Mouse (Mus musculus) 3134 (cell line): ENCODE results near the gene Sgsm3.

ENCODE experiments used
- DNase-seq: peaks from one replicate; pipeline ENCODE4 v3.0.0-alpha.2; 2011; ENCODE audit warnings: low spot score; ENCODE audit not compliant: insufficient read length; ENCODE audit errors: extremely low read depth

Gene Sgsm3

DNA sequence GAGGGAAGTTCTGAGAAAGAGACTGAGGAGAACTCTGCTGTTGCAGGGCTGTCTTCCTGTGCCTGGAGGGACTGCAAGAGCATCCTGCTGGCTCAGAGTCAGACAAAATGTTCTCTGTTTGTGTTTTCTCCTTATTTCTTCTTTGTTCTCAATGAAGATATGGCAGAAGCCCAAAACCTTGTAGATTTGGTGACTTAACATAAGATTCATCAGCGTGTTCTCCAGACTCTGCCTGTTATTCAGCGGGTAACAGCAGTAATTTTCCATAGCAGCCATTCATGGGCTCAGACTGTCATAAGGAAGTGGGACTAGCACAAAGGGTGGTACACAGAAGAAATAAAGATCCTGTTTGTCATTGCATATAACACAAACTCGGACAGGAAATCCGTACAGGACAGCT lies 2.0 kb downstream of the Sgsm3 start:
- DNase-seq: no peak

DNA sequence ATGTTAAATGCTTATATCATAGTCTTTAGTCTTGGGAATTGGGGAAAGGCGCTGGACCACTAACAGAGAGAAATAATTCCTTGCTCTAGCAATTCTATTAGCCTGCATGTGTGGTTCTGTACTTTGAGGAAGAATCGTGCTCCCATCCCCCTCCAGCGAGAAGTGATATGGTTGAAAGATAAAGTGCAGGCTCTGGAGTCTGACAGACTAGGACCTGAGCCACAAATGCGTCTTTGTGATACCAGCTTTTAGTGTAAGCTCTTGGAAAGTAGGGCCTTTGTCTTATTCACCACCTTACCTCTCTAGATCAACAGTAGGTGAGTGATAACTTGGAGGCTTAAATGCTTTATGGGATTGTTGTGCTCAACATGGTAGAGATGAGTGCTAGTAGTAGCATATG lies 3.6 kb downstream of the Sgsm3 start:
- DNase-seq: no peak

DNA sequence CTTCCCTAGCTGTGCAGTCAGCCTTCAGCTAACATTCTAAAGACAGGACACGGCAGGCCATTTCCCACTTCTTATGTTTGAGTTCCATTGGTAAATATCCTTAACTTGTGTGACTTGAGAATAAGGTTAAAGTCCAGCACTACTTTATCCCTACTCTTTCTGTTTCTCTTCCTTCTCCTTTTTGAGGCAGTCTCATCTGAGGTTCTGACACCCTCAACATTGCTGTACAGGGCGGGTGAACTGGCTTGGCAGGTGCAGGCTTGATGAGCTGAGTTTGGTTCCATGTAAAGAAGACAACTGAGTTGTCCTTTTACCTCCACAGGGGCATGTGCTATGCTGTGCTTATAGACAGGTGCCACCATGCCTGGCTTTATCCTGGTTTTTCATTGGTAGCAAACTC lies 5.7 kb downstream of the Sgsm3 start:
- DNase-seq: no peak

DNA sequence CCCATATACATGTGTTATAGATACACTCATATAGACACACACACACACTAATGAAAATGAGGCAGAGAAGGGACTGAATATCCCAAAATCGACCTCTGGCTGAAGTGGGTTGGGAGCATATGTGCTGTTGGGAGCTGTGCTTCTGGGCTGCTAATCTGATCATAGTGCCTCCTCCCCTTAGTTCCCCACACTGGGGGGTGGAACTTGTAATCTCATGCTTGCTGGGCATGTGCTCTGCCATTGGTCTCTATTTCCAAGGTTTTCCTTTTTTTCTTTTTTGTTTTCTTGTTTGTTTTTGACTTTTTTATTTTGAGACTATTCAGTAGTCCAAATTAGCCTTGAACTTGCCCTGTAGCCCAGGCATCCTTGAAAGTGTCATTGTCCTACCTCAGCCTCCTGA lies 10.8 kb downstream of the Sgsm3 start:
- no peak for DNase-seq

DNA sequence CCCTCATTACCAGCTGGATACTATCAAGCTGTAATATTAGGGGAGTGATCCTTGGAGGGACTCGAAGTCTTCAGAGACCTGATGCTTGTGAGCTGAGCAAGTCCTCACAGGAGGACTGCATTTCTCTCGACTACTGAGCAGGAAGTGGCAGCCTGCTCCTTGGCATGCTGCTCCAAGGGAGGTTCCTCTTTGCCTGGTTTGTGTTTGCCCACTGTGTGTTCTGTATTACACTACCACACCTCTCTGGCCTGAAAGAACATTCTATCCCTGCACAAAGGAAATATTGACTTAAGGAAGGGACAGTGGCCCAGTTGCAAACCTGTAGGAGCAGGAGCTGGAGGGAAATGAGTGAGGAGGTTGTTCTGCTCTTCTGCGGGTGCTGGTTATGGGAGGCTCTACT lies 12.1 kb downstream of the Sgsm3 start:
- no peak for DNase-seq

DNA sequence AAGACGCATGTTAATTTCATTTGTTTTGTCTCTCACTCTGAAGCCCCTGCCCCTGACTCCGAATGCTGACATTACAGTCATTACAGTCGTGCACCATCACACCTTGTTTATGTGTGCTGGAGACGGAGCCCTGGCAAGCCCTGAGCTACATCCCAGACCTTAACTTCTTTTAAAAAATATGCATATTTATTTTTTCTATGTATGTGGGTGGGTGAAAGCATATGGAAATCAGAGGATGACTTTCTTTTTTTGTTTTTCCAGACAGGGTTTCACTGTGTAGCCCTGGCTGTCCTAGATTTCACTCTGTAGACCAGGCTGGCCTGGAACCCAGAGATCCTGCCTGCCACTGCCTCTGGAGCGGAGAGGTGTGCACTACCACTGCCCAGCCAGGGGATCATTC lies 17.4 kb downstream of the Sgsm3 start:
- no peak for DNase-seq

DNA sequence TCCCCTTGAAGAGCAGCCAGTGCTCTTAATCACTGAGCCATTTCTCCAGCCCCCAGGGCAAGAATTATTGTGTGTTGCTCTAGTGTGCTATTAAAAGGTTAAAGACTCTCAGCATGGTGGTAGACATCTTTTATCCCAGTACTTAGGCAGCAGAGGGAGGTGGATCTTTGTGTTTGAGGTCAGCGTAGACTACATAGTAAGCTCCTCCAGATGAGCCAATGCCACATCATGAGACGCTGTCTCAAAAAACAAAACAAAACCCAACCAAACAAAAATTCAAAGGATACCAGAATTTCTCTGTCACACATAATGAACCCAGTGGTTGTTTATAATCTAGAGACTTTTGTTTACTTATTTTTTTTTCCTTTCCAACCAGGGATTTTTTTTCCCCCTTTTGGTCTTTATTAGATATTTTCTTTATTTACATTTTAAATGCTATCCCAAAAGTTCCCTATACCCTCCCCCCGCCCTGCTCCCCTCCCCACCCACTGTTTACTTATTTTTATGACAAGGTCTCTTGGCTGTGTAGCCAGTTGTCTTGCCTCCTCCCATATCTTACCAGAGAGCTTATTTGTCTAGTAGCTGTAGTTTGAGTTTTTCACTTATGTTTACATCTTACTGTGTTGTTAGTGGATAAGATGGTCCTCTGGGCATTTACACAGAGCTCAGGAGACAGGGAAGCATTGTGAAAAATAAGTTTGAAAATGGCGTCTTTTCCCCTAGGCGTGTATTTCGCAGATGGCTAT lies 18.7 kb downstream of the Sgsm3 start:
- no peak for DNase-seq

DNA sequence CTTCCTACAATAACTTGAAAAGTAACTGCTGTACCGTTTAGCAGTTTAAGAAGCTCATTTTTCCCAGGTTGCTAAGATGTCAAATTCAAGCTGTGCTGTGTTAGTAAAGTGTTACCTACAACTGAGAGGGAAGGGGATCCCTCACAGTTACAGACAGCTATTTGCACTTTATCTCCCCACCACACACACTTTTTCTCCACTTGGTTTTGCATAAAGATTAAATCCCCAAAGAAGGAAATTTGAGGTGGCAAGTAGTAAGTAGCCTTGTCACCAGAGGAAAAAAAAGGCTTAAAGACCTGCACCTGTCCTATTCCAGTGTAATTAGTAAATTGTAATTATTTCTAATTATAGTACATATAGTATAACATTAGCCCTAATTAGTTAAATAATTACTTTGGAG lies 19.5 kb downstream of the Sgsm3 start:
- no peak for DNase-seq

DNA sequence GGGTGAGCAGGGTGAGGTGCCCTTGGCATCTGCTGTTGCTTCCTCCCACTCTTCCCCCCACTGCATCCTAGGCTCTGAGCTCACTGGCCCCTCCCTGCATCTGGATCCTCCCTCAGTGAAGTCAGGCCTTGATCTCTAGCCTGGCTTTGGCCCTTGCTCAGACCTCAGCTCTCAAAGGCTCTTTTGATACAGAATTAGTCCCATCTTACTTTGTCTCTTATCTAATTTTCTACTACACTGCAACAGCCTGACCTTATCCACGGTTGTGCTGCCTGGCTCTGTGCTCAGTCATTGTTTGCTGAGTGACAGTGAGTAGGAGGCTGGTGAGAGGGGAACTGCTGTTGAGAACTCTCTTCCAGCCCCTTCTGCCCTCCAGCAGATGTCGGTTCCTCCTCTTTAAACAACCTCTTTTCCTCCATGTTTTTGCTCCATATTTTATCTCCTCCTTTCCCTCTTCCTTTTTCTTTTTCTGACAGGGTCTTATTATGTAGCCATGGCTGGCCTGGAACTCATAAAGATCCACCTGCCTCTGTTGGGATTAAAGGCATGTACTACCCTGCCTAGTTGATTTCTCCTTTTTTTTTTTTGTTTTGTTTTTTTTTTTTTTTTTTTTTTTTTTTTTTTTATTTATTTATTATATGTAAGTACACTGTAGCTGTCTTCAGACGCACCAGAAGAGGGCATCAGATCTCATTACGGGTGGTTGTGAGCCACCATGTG lies 23.0 kb downstream of the Sgsm3 start:
- no peak for DNase-seq

DNA sequence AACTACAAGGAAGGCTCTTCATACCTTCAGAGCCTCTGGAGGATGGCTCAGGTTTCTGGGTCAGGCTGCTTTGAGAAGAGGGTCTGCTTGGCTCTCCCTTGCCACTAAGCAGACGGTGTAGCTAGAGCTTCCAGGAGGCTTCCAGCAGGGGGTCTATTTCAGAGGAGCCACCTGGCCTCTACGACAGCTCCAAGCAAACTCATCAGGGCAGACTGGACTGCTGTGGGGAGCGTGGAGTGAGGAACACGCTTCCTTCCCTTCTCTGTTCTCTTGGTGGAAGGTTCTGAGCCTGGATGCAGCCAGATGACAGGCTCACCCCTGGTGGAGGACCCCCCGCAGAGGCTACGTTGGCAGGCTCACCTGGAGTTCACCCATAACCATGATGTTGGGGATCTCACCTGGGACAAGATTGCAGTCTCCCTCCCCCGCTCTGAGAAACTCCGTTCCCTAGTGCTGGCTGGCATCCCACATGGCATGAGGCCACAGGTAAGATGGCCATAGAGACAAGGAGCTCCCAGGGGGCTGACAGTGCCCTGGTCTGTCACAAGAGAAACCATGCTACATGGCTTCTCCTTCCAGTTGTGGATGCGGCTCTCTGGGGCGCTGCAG lies 28.7 kb downstream of the Sgsm3 start:
- DNase-seq: no peak

DNA sequence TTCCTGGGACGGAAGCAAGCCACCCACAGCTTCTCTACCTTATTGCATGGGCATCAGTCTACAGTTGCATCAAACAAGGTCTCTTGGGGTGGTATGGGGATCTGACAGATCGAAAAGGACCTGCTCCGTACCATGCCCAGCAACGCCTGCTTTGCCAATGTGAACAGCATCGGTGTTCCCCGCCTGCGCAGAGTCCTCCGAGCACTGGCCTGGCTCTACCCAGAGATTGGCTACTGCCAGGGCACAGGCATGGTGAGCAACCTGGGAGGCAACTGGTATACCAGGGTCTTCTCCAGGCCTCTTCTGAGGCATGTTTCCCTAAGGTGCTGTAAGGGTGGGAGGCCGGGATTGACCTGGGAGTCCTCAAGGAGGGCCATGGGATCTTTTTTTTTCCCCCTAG lies 29.8 kb downstream of the Sgsm3 start:
- no peak for DNase-seq

DNA sequence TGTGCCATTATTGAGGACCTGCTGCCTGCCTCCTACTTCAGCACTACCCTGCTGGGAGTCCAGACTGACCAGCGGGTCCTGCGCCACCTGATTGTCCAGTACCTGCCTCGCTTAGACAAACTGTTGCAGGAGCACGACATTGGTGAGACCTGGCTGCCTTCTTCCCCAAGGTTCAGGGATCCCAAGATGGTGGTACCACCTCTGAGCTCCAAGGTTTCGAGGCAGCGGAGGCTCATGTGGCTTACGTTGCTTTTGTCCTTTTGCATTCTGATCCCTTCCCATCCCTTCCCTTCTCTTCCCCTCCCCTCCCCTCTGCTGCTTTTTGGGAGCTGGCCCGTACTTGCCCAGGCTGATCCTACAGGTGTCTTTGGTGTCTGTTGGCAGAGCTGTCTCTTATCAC lies 30.3 kb downstream of the Sgsm3 start:
- no peak for DNase-seq

DNA sequence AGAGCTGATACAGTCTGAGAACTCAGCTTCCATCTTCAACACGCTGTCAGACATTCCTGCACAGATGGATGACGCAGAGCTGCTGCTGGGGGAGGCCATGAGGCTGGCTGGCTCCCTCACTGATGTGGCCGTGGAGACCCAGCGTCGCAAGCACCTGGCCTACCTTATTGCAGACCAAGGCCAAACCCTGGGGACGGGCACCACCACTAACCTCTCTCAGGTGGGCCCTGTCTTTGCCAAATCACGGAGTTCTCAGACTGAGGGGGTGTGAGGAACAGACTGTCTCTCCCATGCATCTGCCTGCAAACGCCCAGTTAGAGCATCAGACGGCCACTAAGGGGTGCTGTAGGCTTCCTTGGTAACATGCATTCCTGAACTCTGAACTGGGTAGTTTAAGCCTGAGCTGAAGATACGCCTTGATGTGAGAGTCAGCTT lies 31.1 kb downstream of the Sgsm3 start:
- DNase-seq: no peak

DNA sequence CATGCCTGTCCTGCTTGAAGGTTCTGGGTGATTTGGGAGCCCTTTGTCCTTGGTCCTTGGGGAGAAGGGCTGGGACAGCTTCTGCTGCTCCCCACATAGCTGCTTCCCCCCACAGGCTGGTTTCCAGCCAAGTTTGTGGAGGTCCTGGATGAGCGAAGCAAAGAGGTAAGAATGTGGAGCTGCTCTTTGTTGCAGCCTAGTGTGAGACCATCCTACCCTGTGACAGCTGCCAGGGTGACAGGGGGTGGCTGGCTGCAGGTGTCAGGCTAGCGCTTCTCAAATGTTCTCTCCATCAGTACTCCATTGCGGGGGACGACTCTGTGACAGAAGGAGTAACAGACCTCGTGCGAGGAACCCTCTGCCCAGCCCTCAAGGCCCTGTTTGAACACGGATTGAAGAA lies 32.5 kb downstream of the Sgsm3 start:
- no peak for DNase-seq

DNA sequence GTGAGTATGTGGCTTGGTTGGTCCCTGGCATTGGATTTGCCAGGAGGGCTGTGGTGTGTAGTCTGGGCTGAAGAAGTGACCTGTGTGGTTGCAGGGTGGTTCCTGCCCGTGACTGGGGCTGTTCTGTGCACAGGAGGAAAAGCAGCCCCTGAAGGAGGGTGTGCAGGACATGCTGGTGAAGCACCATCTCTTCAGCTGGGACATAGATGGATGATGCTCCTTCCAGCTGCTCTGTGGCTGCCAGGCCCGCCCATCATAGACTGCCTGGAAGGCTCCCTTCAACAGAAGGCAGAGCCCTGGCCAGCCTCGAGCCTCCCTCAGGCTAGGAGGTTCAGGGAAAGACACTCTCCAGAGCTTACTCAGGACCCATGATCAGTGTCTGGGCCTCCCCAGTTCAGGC lies 34.0 kb downstream of the Sgsm3 start:
- DNase-seq: no peak

DNA sequence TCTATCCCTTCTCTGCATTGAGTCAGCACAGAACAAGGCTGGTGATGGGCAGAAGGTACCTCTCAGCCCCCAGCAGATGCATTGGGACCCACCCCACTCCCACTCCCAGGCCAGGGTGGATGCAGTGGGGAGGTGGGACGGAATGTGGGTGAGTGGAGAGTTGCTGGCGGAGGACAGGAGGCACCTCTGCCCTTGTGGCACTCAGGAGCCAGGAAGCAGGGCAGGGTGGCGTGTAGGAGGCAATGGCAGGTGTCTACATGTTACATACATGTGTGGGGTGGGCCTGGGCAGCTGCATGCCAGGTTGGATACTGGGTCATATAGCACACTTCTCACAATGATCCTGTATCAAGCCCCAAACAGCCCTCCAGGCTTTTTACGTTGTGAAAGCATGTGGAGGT lies 34.8 kb downstream of the Sgsm3 start:
- DNase-seq: no peak

DNA sequence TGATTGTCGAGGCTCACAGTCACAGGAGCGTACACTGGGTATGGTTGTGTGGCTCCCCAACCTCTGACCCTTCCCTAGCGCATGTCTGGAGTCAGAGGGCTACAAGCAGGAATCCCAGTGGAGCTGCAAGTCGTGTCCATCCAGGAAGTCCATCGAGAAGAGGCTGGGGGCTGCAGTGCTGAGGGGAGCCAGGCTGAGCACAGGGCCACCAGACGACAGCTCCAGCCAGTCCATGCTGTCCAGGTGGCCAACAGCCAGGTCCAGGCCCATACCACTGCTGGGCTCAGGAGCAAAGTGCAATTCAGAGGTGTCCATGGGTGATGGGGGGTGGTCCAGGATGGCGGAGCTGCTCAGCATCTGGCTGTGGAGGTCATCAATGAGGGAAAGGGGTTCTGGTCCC lies 35.6 kb downstream of the Sgsm3 start:
- DNase-seq: no peak

DNA sequence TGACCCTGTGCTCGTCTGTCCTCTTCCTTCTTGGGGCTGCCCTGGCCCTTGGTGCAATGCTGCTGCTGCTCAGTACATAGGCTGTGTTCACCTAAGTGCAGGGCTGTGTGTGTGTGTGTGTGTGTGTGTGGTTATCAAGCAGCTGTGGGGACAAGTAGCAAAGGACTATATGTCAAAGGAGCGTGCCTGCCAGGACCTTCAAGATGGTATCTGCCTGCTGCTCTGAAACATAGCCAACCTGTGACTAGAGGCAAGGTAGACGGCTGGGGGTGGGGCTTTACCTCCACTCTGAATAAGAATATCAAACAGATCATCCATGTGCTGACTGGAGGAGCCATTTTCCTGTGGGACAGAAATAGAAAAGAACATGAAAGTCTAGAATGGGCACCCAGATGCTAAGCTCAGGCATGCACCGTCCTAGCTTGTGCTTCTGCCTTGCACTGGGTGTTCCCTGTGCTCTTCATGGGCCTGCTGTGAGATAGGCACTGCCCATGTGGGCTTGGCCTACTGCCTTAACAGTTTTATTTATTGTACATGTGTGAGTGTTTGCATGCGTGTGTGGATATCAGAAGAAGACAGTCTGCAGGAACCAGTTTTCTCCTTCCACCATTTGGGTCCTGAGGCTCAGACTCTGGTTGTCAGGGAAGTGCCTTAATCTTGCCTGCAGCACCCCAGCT lies 37.6 kb downstream of the Sgsm3 start:
- no peak for DNase-seq

DNA sequence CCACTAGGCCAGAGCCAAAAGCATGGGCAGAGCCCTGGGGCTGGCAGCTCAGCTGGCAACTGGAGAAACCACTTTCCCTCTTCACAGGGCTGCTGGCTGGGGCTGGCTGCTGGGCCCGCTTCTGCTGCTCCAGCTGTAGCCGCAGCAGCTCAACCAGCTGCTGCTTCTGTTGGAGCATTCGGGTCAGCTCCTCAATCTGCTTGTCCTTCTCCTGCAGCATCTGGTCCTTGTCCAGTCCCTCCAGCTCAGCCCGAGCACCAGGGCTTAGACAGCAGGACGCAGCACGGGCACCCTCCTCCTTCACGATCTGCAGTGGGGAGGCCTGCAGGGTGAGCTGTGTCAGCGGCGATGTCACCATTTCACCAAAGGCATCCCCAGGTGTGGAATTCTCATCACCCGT lies 38.9 kb downstream of the Sgsm3 start:
- no peak for DNase-seq

DNA sequence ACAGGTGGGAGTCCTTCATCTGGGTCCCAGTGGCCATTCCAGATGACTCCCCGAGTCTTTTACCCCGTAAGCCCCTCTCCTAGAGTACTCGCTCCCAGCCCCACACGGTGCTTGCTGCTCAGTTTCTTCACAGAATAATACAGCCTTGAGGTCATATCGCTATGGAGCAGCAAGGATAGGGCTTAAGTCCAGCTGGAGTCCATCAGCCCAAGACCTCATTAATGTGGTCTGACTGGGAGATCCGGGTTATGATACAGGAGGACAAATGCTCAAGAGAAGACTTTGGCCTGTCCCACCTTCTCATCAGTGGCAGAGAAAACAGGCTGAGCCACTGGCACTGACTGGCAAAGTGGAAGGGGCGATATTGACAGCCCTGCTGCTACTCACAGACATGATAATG lies 39.7 kb downstream of the Sgsm3 start:
- DNase-seq: no peak

DNA sequence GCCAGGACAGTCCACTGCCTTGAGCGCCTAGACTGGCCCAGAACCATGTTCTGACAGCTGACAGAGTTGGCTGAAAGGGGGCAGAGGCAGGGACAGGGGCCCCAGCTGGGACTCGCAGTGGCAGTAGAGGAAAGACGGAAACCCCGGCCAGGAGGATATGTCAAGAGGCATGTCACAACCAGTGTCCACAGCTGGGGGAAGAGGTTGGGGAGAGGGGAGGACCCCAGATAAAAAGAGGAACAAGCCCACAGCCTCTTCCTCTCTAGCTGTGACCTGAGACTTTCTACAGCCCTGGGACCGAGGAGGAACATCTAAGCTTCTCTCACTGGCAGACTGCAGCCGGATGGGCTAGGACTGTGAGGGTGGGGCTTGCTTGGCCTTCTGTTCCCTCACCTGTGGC lies 43.8 kb downstream of the Sgsm3 start:
- no peak for DNase-seq

DNA sequence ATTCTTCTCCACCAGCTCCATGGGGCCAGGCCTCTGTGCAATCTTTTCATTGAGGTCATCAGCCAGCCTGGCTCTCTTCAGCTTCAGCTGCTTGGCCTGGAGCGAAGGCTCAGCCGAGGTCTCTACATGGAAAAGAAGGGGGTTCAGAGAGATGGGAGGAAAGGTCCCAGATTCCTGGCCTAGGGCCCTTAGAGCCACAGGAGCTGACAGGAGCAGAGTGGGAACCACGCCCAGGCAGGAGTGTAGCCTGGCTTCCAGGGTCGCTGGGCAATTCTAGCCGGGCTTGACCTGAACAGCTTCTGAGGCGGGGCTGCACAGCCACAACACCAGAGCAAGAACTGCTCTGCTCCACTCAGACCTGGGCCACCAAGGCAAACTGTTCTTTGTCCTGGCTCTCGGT lies 44.9 kb downstream of the Sgsm3 start:
- DNase-seq: no peak
